Mouse (Mus musculus) erythroblast, embryonic 14.5 days (primary cell): ENCODE data around the gene Unc45b. TPM values are rescaled to one million over a fixed set of nuclear protein-coding genes. Genes with fewer than 3 reads are reported as not detected.
"Not testable (repeated sequence)": the region's sequence is repeated elsewhere in the genome, so short reads cannot be mapped to it uniquely, and the experiment has no call there.

Experiments used
- H3K27me3 ChIP-seq: 2 replicates; pipeline ENCODE4 v1.6.1; 2012; ENCODE audit warnings: inconsistent platforms; ENCODE audit not compliant: control insufficient read depth
- H3K36me3 ChIP-seq: 2 replicates; pipeline ENCODE4 v1.6.1; 2012; ENCODE audit warnings: mild to moderate bottlenecking, inconsistent platforms; ENCODE audit not compliant: control insufficient read depth
- H3K4me1 ChIP-seq: 2 replicates; pipeline ENCODE4 v1.6.1; 2012; ENCODE audit warnings: inconsistent platforms; ENCODE audit not compliant: control insufficient read depth
- H3K4me3 ChIP-seq: replicated peaks from 2 replicates; pipeline ENCODE3; 2012; ENCODE audit warnings: moderate library complexity, mild to moderate bottlenecking, inconsistent platforms
- H3K9me3 ChIP-seq: 2 replicates; pipeline ENCODE4 v1.6.1; 2012; ENCODE audit warnings: low read length, inconsistent platforms, mixed read lengths; ENCODE audit not compliant: control insufficient read depth
- GATA1 ChIP-seq: IDR thresholded peaks from 2 replicates; pipeline ENCODE4 v1.6.1; 2012; ENCODE audit warnings: low read length, inconsistent platforms, mixed read lengths
- TAL1 ChIP-seq: IDR thresholded peaks from 3 replicates; pipeline ENCODE4 v1.6.1; 2012; ENCODE audit warnings: low read length, inconsistent platforms, mixed read lengths
- polyA plus RNA-seq: library from polyadenylated mRNA; stranded (reverse); fragments of >175 nt; gene quantifications from 2 replicates; pipeline ENCODE4 v1.2.3, GENCODE M21; 2012

Gene Unc45b
- polyA plus RNA-seq, 1 experiment: not detected

GRCm38 (mm10) chr11:82910679-82911389 lies 484 bp downstream of the Unc45b start:
- peaks cover 6% of the 10 kb centered on the region for H3K36me3 ChIP-seq
- H3K27me3 ChIP-seq: peaks cover 33% of the 10 kb centered on the region
- H3K4me3 ChIP-seq: no peak overlapping the region
- no peaks in the 10 kb centered on the region for H3K9me3 ChIP-seq
- H3K4me1 ChIP-seq: peaks cover 32% of the 10 kb centered on the region
- TF ChIP-seq GATA1 (no peak), TAL1 (no peak)

DNA sequence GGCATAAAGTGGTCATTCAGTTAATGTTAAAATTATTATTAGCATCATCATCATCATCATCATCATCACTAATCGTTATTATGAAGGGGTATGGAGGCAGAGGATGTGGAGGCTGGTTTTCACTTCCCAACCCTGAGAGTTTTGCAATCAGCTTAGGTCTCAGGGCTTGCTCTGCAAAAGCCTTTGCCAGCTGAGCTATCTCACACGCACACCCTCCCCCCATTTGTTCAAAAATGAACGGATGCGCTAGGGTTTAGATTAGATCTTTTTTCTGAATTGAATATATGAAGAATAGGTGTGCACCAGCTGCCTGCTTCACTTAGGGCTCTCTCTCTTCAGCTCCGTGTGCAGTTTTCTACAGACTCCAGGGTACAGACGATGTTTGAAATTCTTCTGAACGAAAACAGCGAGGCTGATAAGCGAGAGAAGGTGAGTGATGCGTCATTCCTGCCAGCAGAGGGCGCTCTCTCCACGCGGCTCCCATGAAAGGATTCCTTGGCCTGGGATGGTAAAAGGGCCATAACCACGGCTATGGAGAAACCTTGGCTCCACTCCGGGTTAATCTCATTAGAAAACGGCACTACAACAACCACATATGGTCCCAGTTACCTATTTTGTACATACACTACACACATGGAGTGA lies 4.5 kb downstream of the Unc45b start:
- Histone ChIP-seq H3K27me3 (peaks cover 45% of the 10 kb centered on the region), H3K4me3 (no peak overlapping the region), H3K4me1 (peaks cover 7% of the 10 kb centered on the region), H3K36me3 (no peaks in the 10 kb centered on the region), H3K9me3 (no peaks in the 10 kb centered on the region)
- TF ChIP-seq GATA1: no peak
- TF ChIP-seq TAL1: no peak

- TF ChIP-seq TAL1 (no peak), GATA1 (no peak)
- Histone ChIP-seq H3K4me1 (no peaks in the 10 kb centered on the region), H3K27me3 (peaks cover 28% of the 10 kb centered on the region), H3K36me3 (no peaks in the 10 kb centered on the region), H3K9me3 (no peaks in the 10 kb centered on the region), H3K4me3 (no peak overlapping the region)
Observed at GRCm38 (mm10) chr11:82920768-82921167, 10.4 kb downstream of the Unc45b start.

GRCm38 (mm10) chr11:82921691-82922090 lies 11.3 kb downstream of the Unc45b start:
- peaks cover 2% of the 10 kb centered on the region; the same call in 1 of the 2 replicates for H3K4me1 ChIP-seq
- no peak for TF ChIP-seq GATA1
- no peak for TF ChIP-seq TAL1
- no peaks in the 10 kb centered on the region for H3K9me3 ChIP-seq
- H3K36me3 ChIP-seq: no peaks in the 10 kb centered on the region
- H3K4me3 ChIP-seq: no peak overlapping the region
- H3K27me3 ChIP-seq: peaks cover 35% of the 10 kb centered on the region

DNA sequence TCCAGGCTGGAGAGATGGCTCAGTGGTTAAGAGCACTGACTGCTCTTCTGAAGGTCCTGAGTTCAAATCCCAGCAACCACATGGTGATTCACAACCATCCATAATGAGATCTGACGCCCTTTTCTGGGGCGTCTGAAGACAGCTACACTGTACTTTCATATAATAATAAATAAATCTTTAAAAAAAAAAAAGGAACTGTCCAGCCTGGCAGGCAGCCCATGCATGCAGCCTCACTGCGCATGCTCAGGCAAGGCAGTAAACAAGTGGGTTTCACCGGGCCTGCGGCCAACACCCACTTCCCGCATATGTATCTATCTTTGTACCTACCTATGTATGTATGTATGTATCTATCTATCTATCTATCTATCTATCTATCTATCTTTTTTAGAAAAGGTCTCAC lies 13.6 kb downstream of the Unc45b start:
- not testable (repeated sequence) for H3K4me3 ChIP-seq, H3K9me3 ChIP-seq, H3K4me1 ChIP-seq, H3K36me3 ChIP-seq
- H3K27me3 ChIP-seq: peaks cover 36% of the 10 kb centered on the region

- Histone ChIP-seq H3K4me1 (peaks cover 2% of the 10 kb centered on the region; the same call in 1 of the 2 replicates), H3K9me3 (no peaks in the 10 kb centered on the region), H3K27me3 (peaks cover 76% of the 10 kb centered on the region), H3K4me3 (no peak overlapping the region), H3K36me3 (no peaks in the 10 kb centered on the region)
- TF ChIP-seq GATA1 (no peak), TAL1 (no peak)
Observed at GRCm38 (mm10) chr11:82928897-82929632, 18.7 kb downstream of the Unc45b start.

- Histone ChIP-seq H3K36me3 (no peaks in the 10 kb centered on the region), H3K9me3 (no peaks in the 10 kb centered on the region), H3K4me1 (peaks cover 2% of the 10 kb centered on the region; the same call in 1 of the 2 replicates), H3K4me3 (no peak overlapping the region), H3K27me3 (peaks cover 82% of the 10 kb centered on the region)
- TF ChIP-seq TAL1 (no peak), GATA1 (no peak)
Observed at GRCm38 (mm10) chr11:82929633-82929950, 19.2 kb downstream of the Unc45b start.

- H3K27me3 ChIP-seq: peaks cover 85% of the 10 kb centered on the region
- H3K36me3 ChIP-seq, H3K4me1 ChIP-seq, H3K4me3 ChIP-seq, H3K9me3 ChIP-seq: not testable (repeated sequence)
Observed at GRCm38 (mm10) chr11:82930391-82930955, 20.1 kb downstream of the Unc45b start.

- H3K9me3 ChIP-seq, H3K36me3 ChIP-seq, H3K4me1 ChIP-seq, H3K4me3 ChIP-seq: not testable (repeated sequence)
- peaks cover 84% of the 10 kb centered on the region for H3K27me3 ChIP-seq
Observed at GRCm38 (mm10) chr11:82931161-82931560, 20.8 kb downstream of the Unc45b start.

DNA sequence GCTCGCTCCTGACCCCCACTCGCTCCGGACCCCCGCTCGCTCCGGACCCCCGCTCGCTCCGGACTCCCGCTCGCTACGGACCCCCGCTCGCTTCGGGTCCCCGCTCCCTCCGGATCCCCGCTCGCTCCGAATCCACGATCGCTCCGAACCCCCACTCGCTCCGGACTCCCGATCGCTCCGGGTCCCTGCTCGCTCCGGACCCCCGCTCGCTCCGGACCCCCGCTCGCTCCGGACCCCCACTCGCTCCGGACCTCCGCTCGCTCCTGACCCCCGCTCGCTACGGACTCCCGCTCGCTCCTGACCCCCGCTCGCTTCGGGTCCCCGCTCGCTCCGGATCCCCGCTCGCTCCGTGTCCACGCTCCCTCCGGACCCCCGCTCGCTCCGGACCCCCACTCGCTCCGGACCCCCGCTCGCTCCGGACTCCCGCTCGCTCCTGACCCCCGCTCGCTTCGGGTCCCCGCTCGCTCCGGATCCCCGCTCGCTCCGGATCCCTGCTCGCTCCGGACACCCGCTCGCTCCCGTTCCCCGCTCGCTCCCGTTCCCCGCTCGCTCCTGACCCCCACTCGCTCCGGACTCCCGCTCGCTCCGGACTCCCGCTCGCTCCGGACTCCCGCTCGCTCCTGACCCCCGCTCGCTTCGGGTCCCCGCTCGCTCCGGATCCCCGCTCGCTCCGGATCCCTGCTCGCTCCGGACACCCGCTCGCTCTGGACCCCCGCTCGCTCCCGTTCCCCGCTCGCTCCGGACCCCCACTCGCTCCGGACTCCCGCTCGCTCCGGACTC lies 21.5 kb downstream of the Unc45b start:
- not testable (repeated sequence) for H3K4me3 ChIP-seq, H3K9me3 ChIP-seq, H3K4me1 ChIP-seq, H3K36me3 ChIP-seq
- H3K27me3 ChIP-seq: peaks cover 88% of the 10 kb centered on the region
